Mouse (Mus musculus) embryonic facial prominence, embryonic 14.5 days (tissue): Measurements from ENCODE around the gene Slc38a5. TPM values are rescaled to one million over a fixed set of nuclear protein-coding genes. Genes with fewer than 3 reads are reported as not detected.

Source experiments
- ATAC-seq: fragments of 200-750 bp; cut with Nextera tagmentation; 2 replicates; pipeline ENCODE4 v1.8.0; 2017; ENCODE audit warnings: low read depth, moderate number of reproducible peaks, moderate TSS enrichment
- DNase-seq: peaks from one replicate; pipeline ENCODE4 v3.0.0-alpha.2; 2015; ENCODE audit warnings: low spot score
- H3K27ac ChIP-seq: fragments of 300-500 bp; sonication (generic); replicated peaks from 2 replicates; pipeline ENCODE4 v1.5.1; 2014; ENCODE audit warnings: low read depth, mild to moderate bottlenecking, low read length, moderate library complexity
- H3K27me3 ChIP-seq: fragments of 300-500 bp; sonication (generic); replicated peaks from 2 replicates; pipeline ENCODE4 v1.6.1; 2014; ENCODE audit warnings: low read length; ENCODE audit not compliant: control insufficient read depth, insufficient read depth
- H3K36me3 ChIP-seq: fragments of 300-500 bp; sonication (generic); 2 replicates; pipeline ENCODE4 v1.6.1; 2014; ENCODE audit warnings: low read length, mixed read lengths; ENCODE audit not compliant: control insufficient read depth, insufficient read depth
- H3K4me1 ChIP-seq: fragments of 300-500 bp; sonication (generic); 2 replicates; pipeline ENCODE4 v1.6.1; 2014; ENCODE audit warnings: antibody characterized with exemption, low read length; ENCODE audit not compliant: control insufficient read depth, insufficient read depth
- H3K4me2 ChIP-seq: fragments of 300-500 bp; sonication (generic); 2 replicates; pipeline ENCODE4 v1.6.1; 2014; ENCODE audit warnings: low read depth, mild to moderate bottlenecking, low read length, moderate library complexity, mixed read lengths
- H3K4me3 ChIP-seq: fragments of 300-500 bp; sonication (generic); 2 replicates; pipeline ENCODE4 v1.5.1; 2014; ENCODE audit warnings: low read depth, mild to moderate bottlenecking, low read length
- H3K9ac ChIP-seq: fragments of 300-500 bp; sonication (generic); 2 replicates; pipeline ENCODE4 v1.6.1; 2014; ENCODE audit warnings: low read depth, mild to moderate bottlenecking, low read length, moderate library complexity, mixed read lengths
- H3K9me3 ChIP-seq: fragments of 300-500 bp; sonication (generic); 2 replicates; pipeline ENCODE4 v1.6.1; 2016; ENCODE audit warnings: low read length; ENCODE audit not compliant: control insufficient read depth
- WGBS: fragments of 180-500 bp; shearing (Covaris S2); extraction: QIAGEN DNeasy Blood & Tissue Kit; methylation state at CpG from one replicate; pipeline ENCODE4 v1.1.7; 2014; 5-methylcytosine and 5-hydroxymethylcytosine counted together
- polyA plus RNA-seq: library from polyadenylated mRNA; unstranded; fragments of >200 nt; fragmentation: Nextera tagmentation; extraction: Ambion mirVana; gene quantifications from 2 replicates; pipeline ENCODE4 v1.2.1, GENCODE M21; 2014

Gene Slc38a5
- polyA plus RNA-seq, 1 experiment from 2014 or later, result 0.56 TPM

- DNase-seq (no peak), ATAC-seq (no peak)
- no peak overlapping the region for H3K27ac ChIP-seq
- H3K36me3 ChIP-seq, result 0 out of 2 replicates have a peak, but pooled peaks cover 5% of the 10 kb centered on the region
- H3K4me3 ChIP-seq, result no peak overlapping the region
- H3K9me3 ChIP-seq, result no peaks in the 10 kb centered on the region
- no peak overlapping the region for H3K9ac ChIP-seq
- no peaks in the 10 kb centered on the region for H3K27me3 ChIP-seq
- 74% methylated on average over 2 of the region's 2 CpGs for WGBS
- H3K4me1 ChIP-seq, result 0 out of 2 replicates have a peak, but pooled peaks cover 3% of the 10 kb centered on the region
- no peak overlapping the region for H3K4me2 ChIP-seq
These were observed 23.3 kb upstream of the Slc38a5 start for GRCm38 (mm10) chrX:8247680-8248079.

- no peaks in the 10 kb centered on the region for H3K27me3 ChIP-seq
- no peak overlapping the region for H3K4me2 ChIP-seq
- 76% methylated on average over 7 of the region's 8 CpGs for WGBS
- 0 out of 2 replicates have a peak, but pooled peaks cover 5% of the 10 kb centered on the region for H3K36me3 ChIP-seq
- H3K27ac ChIP-seq, result no peak overlapping the region
- no peaks in the 10 kb centered on the region for H3K9me3 ChIP-seq
- H3K4me3 ChIP-seq, result no peak overlapping the region
- ATAC-seq, result no peak
- 0 out of 2 replicates have a peak, but pooled peaks cover 3% of the 10 kb centered on the region for H3K4me1 ChIP-seq
- no peak for DNase-seq
- H3K9ac ChIP-seq, result no peak overlapping the region
These were observed 22.3 kb upstream of the Slc38a5 start for GRCm38 (mm10) chrX:8248542-8249120.

- 15% methylated on average over 18 of the region's 18 CpGs for WGBS
- H3K27ac ChIP-seq, result peak overlapping the region; percentile 28; the same call in 1 of the 2 replicates
- H3K9ac ChIP-seq, result peak overlapping the region; percentile 73
- H3K4me3 ChIP-seq, result peak overlapping the region; percentile 58
- H3K4me2 ChIP-seq, result peak overlapping the region; percentile 60
- no peaks in the 10 kb centered on the region for H3K27me3 ChIP-seq
- peak; percentile 42 for ATAC-seq
- H3K9me3 ChIP-seq, result no peaks in the 10 kb centered on the region
- 0 out of 2 replicates have a peak, but pooled peaks cover 3% of the 10 kb centered on the region for H3K4me1 ChIP-seq
- H3K36me3 ChIP-seq, result no peaks in the 10 kb centered on the region
- no peak for DNase-seq
These were observed 19.1 kb upstream of the Slc38a5 start for GRCm38 (mm10) chrX:8251789-8252333.

- ATAC-seq (peak; percentile 96), DNase-seq (peak; percentile 96)
- Histone ChIP-seq H3K36me3 (no peaks in the 10 kb centered on the region), H3K4me2 (peak within 1 kb of the TSS; percentile 60), H3K27ac (peak within 1 kb of the TSS; percentile 69), H3K4me1 (0 out of 2 replicates have a peak, but pooled peaks cover 3% of the 10 kb centered on the region), H3K9ac (peak within 1 kb of the TSS; percentile 73), H3K4me3 (peak within 1 kb of the TSS; percentile 58), H3K9me3 (no peaks in the 10 kb centered on the region), H3K27me3 (no peaks in the 10 kb centered on the region)
- WGBS, result 19% methylated on average over 44 of the region's 45 CpGs
These were observed 18.3 kb upstream of the Slc38a5 start, which contains the start of gene Ftsj1 for GRCm38 (mm10) chrX:8252334-8253285. TSS of gene Ftsj1 (minus strand) at chrX:8252406.

- DNase-seq, result no peak
- no peak overlapping the region for H3K27ac ChIP-seq
- ATAC-seq, result no peak
- WGBS, result 79% methylated on average over 2 of the region's 2 CpGs
- 0 out of 2 replicates have a peak, but pooled peaks cover 3% of the 10 kb centered on the region for H3K4me1 ChIP-seq
- H3K4me3 ChIP-seq, result no peak overlapping the region
- H3K36me3 ChIP-seq, result no peaks in the 10 kb centered on the region
- H3K4me2 ChIP-seq, result no peak overlapping the region
- H3K9me3 ChIP-seq, result no peaks in the 10 kb centered on the region
- no peak overlapping the region for H3K9ac ChIP-seq
- no peaks in the 10 kb centered on the region for H3K27me3 ChIP-seq
These were observed 17.2 kb upstream of the Slc38a5 start for GRCm38 (mm10) chrX:8253711-8254110.

GRCm38 (mm10) chrX:8255807-8256206 lies 15.1 kb upstream of the Slc38a5 start:
- Histone ChIP-seq H3K36me3 (no peaks in the 10 kb centered on the region), H3K27ac (no peak overlapping the region), H3K4me3 (no peak overlapping the region), H3K4me2 (no peak overlapping the region), H3K4me1 (0 out of 2 replicates have a peak, but pooled peaks cover 3% of the 10 kb centered on the region), H3K9me3 (no peaks in the 10 kb centered on the region), H3K9ac (no peak overlapping the region), H3K27me3 (no peaks in the 10 kb centered on the region)
- DNase-seq, result no peak
- no peak for ATAC-seq
- 41% methylated on average over 4 of the region's 6 CpGs for WGBS

GRCm38 (mm10) chrX:8259478-8259877 lies 11.5 kb upstream of the Slc38a5 start:
- Histone ChIP-seq H3K36me3 (no peaks in the 10 kb centered on the region), H3K9me3 (no peaks in the 10 kb centered on the region), H3K27me3 (no peaks in the 10 kb centered on the region), H3K4me1 (no peaks in the 10 kb centered on the region), H3K4me2 (no peak overlapping the region), H3K4me3 (no peak overlapping the region), H3K9ac (no peak overlapping the region), H3K27ac (no peak overlapping the region)
- DNase-seq (no peak), ATAC-seq (no peak)
- WGBS, result 81% methylated on average over 12 of the region's 12 CpGs

GRCm38 (mm10) chrX:8263156-8263804 lies 7.7 kb upstream of the Slc38a5 start:
- ATAC-seq (no peak), DNase-seq (no peak)
- no peaks in the 10 kb centered on the region for H3K36me3 ChIP-seq
- no peak overlapping the region for H3K4me3 ChIP-seq
- no peak overlapping the region for H3K4me2 ChIP-seq
- 73% methylated on average over 5 of the region's 5 CpGs for WGBS
- H3K4me1 ChIP-seq, result no peaks in the 10 kb centered on the region
- H3K9ac ChIP-seq, result no peak overlapping the region
- H3K9me3 ChIP-seq, result no peaks in the 10 kb centered on the region
- H3K27ac ChIP-seq, result no peak overlapping the region
- no peaks in the 10 kb centered on the region for H3K27me3 ChIP-seq
